Mouse (Mus musculus) olfactory bulb, adult 2 months (tissue): Measurements from ENCODE around the gene Drg1. TPM values are rescaled to one million over a fixed set of nuclear protein-coding genes. Genes with fewer than 3 reads are reported as not detected.

Experiments used
- H3K27ac ChIP-seq: fragments of 200-500 bp; 2 replicates; pipeline ENCODE4 v1.5.1; 2012; ENCODE audit warnings: low read depth, low read length; ENCODE audit not compliant: insufficient read depth
- H3K4me1 ChIP-seq: fragments of 200-500 bp; 2 replicates; pipeline ENCODE4 v1.6.1; 2012; ENCODE audit warnings: low read length; ENCODE audit not compliant: control insufficient read depth, insufficient read depth
- H3K4me3 ChIP-seq: fragments of 200-500 bp; 2 replicates; pipeline ENCODE4 v1.5.1; 2012; ENCODE audit warnings: mild to moderate bottlenecking, low read depth, low read length, moderate library complexity; ENCODE audit not compliant: insufficient read depth
- CTCF ChIP-seq: fragments of 200-500 bp; IDR thresholded peaks from 2 replicates; pipeline ENCODE4 v1.5.1; 2012; ENCODE audit warnings: low read depth, mild to moderate bottlenecking, low read length, moderate library complexity; ENCODE audit not compliant: insufficient read depth
- POLR2A ChIP-seq: fragments of 200-500 bp; IDR thresholded peaks from 2 replicates; pipeline ENCODE4 v1.6.1; 2012; ENCODE audit warnings: mild to moderate bottlenecking, low read depth, low read length, moderate library complexity; ENCODE audit not compliant: insufficient read depth
- WGBS: fragments of 180-500 bp; shearing (Covaris S2); methylation state at CpG from one replicate; pipeline ENCODE4 v1.1.7; 2018; 5-methylcytosine and 5-hydroxymethylcytosine counted together
- polyA plus RNA-seq: library from polyadenylated mRNA; stranded (reverse); fragments of >200 nt; gene quantifications from 2 replicates; pipeline ENCODE4 v1.2.4, GENCODE M21; 2012; ENCODE audit warnings: low replicate concordance; ENCODE audit not compliant: missing spikeins, insufficient read depth, insufficient read length

Gene Drg1
- polyA plus RNA-seq, 1 experiment, result not detected

GRCm38 (mm10) chr11:3283645-3284044, 17.4 kb upstream of the Drg1 start:
- H3K27ac ChIP-seq, result no peak overlapping the region
- TF ChIP-seq POLR2A, result no peak

GRCm38 (mm10) chr11:3282887-3283286, 16.7 kb upstream of the Drg1 start:
- TF ChIP-seq POLR2A, result no peak
- TF ChIP-seq CTCF, result no peak
- Histone ChIP-seq H3K4me3 (no peak overlapping the region), H3K27ac (no peak overlapping the region), H3K4me1 (no peaks in the 10 kb centered on the region)
- 85% methylated on average over 6 of the region's 6 CpGs for WGBS

More at GRCm38 (mm10) chr11:3283645-3284044, 17.4 kb upstream of the Drg1 start:
- H3K4me3 ChIP-seq, result no peak overlapping the region
- peaks cover 4% of the 10 kb centered on the region for H3K4me1 ChIP-seq
- 92% methylated on average over 6 of the region's 6 CpGs for WGBS

GRCm38 (mm10) chr11:3279729-3280128, 13.5 kb upstream of the Drg1 start:
- no peaks in the 10 kb centered on the region for H3K4me1 ChIP-seq
- no peak overlapping the region for H3K27ac ChIP-seq
- H3K4me3 ChIP-seq, result no peak overlapping the region
- 90% methylated on average over 2 of the region's 2 CpGs for WGBS
- no peak for TF ChIP-seq POLR2A
- no peak for TF ChIP-seq CTCF

- no peak overlapping the region for H3K27ac ChIP-seq
- TF ChIP-seq POLR2A, result no peak
- no peak for TF ChIP-seq CTCF
- H3K4me1 ChIP-seq, result no peaks in the 10 kb centered on the region
- H3K4me3 ChIP-seq, result no peak overlapping the region
- 62% methylated on average over 5 of the region's 5 CpGs for WGBS
These were observed 12.1 kb upstream of the Drg1 start for GRCm38 (mm10) chr11:3278351-3278750.

- TF ChIP-seq POLR2A (no peak), CTCF (no peak)
- Histone ChIP-seq H3K27ac (no peak overlapping the region), H3K4me3 (no peak overlapping the region), H3K4me1 (peaks cover 2% of the 10 kb centered on the region; the same call in 1 of the 2 replicates)
- WGBS, result 44% methylated on average over 4 of the region's 4 CpGs
These were observed 3.0 kb upstream of the Drg1 start for GRCm38 (mm10) chr11:3269241-3269640.

- TF ChIP-seq POLR2A (no peak), CTCF (no peak)
- no peak overlapping the region for H3K27ac ChIP-seq
- no peak overlapping the region for H3K4me3 ChIP-seq
- 42% methylated on average over 7 of the region's 7 CpGs for WGBS
- peaks cover 2% of the 10 kb centered on the region; the same call in 1 of the 2 replicates for H3K4me1 ChIP-seq
These were observed 918 bp upstream of the Drg1 start for GRCm38 (mm10) chr11:3267133-3267532.

- TF ChIP-seq POLR2A, result no peak
- TF ChIP-seq CTCF, result no peak
- Histone ChIP-seq H3K4me1 (peaks cover 2% of the 10 kb centered on the region; the same call in 1 of the 2 replicates), H3K4me3 (peak overlapping the region; percentile 79), H3K27ac (peak overlapping the region; percentile 63)
- under 1% methylated on average over 26 of the region's 26 CpGs for WGBS
These were observed 730 bp downstream of the Drg1 start for GRCm38 (mm10) chr11:3265291-3266078.

GRCm38 (mm10) chr11:3259537-3259936, 6.7 kb downstream of the Drg1 start:
- no peak for TF ChIP-seq POLR2A
- no peak for TF ChIP-seq CTCF
- 94% methylated on average over 1 of the region's 1 CpGs for WGBS

GRCm38 (mm10) chr11:3247387-3247786, 18.8 kb downstream of the Drg1 start:
- TF ChIP-seq POLR2A (no peak), CTCF (no peak)
- no peak overlapping the region for H3K27ac ChIP-seq
- 0 out of 2 replicates have a peak, but pooled peaks cover 2% of the 10 kb centered on the region for H3K4me1 ChIP-seq
- WGBS, result 22% methylated on average over 2 of the region's 2 CpGs
- no peak overlapping the region for H3K4me3 ChIP-seq

More at GRCm38 (mm10) chr11:3259537-3259936, 6.7 kb downstream of the Drg1 start:
- Histone ChIP-seq H3K4me3 (no peak overlapping the region), H3K27ac (no peak overlapping the region), H3K4me1 (peaks cover under 1% of the 10 kb centered on the region; the same call in 1 of the 2 replicates)
